Mouse (Mus musculus): ENCODE results near the gene Olfr68.
"Not testable (repeated sequence)": the region's sequence is repeated elsewhere in the genome, so short reads cannot be mapped to it uniquely, and the experiment has no call there.

Olfr68 gene

DNA sequence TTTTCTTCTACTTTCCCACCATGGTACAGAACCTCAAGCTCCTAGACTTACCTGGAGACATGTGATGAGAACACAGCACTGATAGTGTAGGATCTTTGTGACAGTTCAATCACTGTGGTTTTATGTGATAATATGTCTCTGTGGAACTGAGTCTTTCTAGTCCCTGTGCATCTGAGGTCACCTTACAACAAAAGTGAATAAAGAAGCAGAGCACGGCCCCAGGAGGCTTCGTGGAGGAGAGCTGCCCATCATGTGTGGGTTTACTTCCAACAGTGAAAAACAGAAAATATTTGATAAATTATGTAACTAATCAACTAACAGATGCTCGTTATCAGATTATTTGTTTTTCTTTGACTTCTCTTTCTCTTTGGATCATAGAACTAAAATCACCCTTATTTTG, at the start of gene Olfr68:
Olfr68 (minus strand) TSS at position 101 of the 400 bp plus-strand sequence.
- DNase-seq, result no peak

GRCm38 (mm10) chr7:103827808-103828207, 48.3 kb upstream of the Olfr68 start, which contains the start of gene Hbb-bs:
Gene Hbb-bs (minus strand): TSS chr7:103828096.
- no peak for DNase-seq

DNA sequence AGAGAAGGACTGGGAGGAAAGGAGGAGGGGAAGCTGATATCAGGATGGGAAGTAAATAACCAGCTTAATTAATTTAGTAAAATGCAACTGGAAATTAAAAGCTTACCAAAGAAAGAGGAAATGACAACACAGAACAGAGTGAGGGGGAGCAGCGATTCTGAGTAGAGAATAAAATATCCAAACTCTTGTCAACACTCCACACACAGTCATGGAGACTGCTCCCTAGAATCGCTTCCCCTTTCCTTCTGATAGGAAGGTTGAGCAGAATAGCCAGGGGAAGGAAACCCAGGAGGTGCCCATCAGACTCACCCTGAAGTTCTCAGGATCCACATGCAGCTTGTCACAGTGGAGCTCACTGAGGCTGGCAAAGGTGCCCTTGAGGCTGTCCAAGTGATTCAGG, 47.6 kb upstream of the Olfr68 start:
- not testable (repeated sequence) for DNase-seq

GRCm38 (mm10) chr7:103826255-103826887, 46.9 kb upstream of the Olfr68 start:
- DNase-seq, result no peak

GRCm38 (mm10) chr7:103825536-103826254, 46.2 kb upstream of the Olfr68 start:
- no peak for DNase-seq

DNA sequence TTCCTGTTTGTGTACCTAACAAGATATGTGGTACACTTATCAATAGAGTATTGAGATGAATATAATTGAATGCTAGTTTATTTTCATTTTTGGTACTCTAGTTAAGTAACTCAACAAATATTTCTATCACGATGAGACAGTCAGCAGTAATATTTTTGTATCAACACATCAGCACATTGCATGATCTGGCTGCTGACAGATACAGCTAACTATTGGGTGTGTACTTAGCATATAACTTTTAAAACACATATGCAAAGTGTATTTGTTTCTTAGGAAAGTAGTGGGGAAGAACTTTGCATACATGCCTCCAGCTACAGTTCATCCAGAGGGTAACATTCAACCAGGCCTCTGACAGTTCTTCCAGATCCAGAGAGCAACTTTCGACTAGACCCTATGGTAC, 45.1 kb upstream of the Olfr68 start:
- no peak for DNase-seq

DNA sequence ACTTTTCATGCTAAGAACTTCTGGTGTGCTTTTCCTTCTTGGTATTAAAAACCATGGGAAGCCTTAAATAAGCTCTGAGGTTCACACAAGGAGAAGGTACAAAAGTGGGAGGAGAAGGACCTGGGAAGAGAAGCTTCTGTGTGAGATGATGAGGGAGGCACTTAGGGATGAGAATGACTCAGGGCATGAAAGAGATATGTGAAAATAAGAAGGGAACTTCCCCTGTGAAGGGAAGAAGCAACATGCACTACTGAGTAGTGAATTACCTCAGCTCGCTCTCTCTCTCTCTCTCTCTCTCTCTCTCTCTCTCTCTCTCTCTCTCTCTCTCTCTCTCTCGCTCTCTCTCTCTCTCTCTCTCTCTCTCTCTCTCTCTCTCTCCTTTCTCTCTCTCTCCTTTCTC, 35.6 kb upstream of the Olfr68 start:
- DNase-seq, result not testable (repeated sequence)

- DNase-seq, result no peak
Measured at GRCm38 (mm10) chr7:103813766-103814165, 34.3 kb upstream of the Olfr68 start, which contains the start of gene Hbb-bt. Gene Hbb-bt (minus strand): TSS chr7:103813996.

DNA sequence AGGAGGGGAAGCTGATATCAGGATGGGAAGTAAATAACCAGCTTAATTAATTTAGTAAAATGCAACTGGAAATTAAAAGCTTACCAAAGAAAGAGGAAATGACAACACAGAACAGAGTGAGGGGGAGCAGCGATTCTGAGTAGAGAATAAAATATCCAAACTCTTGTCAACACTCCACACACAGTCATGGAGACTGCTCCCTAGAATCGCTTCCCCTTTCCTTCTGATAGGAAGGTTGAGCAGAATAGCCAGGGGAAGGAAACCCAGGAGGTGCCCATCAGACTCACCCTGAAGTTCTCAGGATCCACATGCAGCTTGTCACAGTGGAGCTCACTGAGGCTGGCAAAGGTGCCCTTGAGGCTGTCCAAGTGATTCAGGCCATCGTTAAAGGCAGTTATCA, 33.7 kb upstream of the Olfr68 start:
- DNase-seq, result not testable (repeated sequence)

GRCm38 (mm10) chr7:103812174-103812573, 32.7 kb upstream of the Olfr68 start:
- no peak for DNase-seq

- DNase-seq, result no peak
Measured at GRCm38 (mm10) chr7:103811223-103811845, 31.8 kb upstream of the Olfr68 start.

- no peak for DNase-seq
Measured at GRCm38 (mm10) chr7:103810746-103811145, 31.2 kb upstream of the Olfr68 start.

- DNase-seq, result no peak
Measured at GRCm38 (mm10) chr7:103810296-103810695, 30.8 kb upstream of the Olfr68 start.

DNA sequence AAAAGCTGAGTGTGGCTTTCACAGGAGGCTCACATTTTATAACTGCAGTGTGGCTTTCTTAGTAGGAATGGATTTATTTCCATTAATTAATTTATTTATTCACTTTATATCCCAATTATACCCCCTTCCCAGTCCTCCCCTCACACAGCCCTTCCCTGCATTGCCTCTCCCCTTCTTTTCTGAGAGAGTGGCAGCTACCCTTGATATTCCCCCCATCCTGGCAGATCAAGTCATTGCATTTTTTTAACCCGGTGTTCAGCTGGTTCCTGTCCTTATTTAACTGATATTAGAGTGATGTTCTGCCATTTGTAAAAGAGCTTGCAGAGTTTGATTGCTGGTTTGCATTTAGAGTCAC, 30.3 kb upstream of the Olfr68 start:
- no peak for DNase-seq

DNA sequence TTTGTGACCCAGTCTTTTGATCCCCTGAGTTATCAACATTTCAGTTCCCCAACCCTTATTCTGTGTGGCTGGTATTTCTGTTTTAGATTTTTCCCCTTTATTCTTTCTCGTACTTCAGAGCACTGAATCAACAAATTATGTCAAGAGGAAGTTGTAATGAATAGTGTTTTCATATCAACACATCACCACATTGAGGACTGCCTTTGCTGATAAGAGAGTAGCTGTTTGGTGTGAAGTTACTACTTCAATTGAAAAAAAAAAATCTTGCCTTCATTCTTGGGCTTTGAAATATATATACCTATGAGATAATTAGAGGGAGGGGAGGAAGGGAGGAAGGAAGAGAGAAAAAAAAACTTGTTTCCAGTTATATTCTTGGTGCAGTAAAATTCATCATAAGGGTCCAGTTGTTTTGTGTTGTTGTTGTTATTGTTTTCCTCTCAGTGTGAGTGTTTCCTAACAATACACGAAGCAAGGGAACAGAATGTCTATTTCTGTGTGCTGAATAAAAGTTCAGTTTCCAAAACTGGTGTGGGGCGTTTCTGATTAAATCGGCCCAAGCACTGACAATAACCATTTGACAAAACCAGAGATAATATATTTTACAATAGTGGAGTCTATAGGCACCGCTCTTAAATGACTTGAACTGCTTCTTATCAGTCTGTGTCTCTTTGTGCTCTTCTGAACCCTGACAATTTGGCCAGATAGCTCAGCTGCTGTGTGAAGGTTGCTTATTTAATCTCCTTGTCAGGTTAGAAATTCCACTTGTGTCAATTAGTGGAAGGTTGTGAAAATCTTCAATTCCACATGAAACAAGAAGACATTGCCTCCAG, 29.7 kb upstream of the Olfr68 start:
- no peak for DNase-seq

GRCm38 (mm10) chr7:103808120-103808519, 28.6 kb upstream of the Olfr68 start:
- DNase-seq, result not testable (repeated sequence)

DNA sequence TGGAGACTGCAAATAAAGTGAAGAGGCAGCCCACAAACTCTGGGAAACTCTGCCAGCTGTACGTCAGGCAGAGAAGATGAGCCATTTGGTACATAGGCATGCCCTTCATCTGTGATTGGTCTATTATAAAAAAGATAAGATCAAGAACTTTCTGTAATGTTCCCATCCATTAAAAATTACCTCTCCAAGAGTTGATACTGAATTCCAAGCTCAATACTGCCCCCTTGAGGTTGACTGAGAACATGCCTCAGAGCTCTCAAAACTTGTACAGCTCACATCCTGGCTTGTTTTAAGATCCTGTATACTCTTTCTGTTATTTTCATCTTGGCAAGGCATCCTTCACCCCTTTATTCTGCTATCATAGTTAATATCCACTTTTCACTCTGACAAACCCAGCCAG, 27.4 kb upstream of the Olfr68 start:
- no peak for DNase-seq

- no peak for DNase-seq
Measured at GRCm38 (mm10) chr7:103792669-103793388, 13.3 kb upstream of the Olfr68 start.

GRCm38 (mm10) chr7:103791721-103792120, 12.2 kb upstream of the Olfr68 start, which contains the start of gene Olfr67:
Gene Olfr67 (minus strand): TSS chr7:103791821.
- no peak for DNase-seq

DNA sequence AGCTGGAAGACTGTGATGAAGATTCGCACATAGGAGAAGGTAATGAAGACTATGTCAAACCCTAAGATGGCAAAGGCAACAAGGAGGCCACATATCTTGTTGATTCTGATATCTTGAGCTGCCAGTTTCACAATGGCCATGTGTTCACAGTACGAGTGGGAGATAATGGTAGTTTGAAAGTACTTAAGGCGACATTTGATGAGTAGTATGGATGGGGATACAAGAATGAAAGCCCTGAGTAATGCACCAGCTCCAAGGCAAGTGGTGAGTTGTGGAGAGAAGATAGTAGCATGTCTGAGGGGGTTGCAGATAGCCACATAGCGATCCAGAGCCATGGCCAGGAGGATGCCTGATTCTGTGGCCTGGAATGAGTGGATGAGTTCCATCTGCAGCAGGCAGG, 1.8 kb downstream of the Olfr68 start:
- not testable (repeated sequence) for DNase-seq

GRCm38 (mm10) chr7:103771494-103771893, 8.0 kb downstream of the Olfr68 start, which contains the start of gene Olfr69:
Gene Olfr69 (minus strand): TSS chr7:103771594.
- no peak for DNase-seq

GRCm38 (mm10) chr7:103767687-103768086, 11.8 kb downstream of the Olfr68 start:
- not testable (repeated sequence) for DNase-seq
